Mouse (Mus musculus): ENCODE results near the gene Rab4a.
"Not testable (repeated sequence)": the region's sequence is repeated elsewhere in the genome, so short reads cannot be mapped to it uniquely, and the experiment has no call there.

Rab4a gene

DNA sequence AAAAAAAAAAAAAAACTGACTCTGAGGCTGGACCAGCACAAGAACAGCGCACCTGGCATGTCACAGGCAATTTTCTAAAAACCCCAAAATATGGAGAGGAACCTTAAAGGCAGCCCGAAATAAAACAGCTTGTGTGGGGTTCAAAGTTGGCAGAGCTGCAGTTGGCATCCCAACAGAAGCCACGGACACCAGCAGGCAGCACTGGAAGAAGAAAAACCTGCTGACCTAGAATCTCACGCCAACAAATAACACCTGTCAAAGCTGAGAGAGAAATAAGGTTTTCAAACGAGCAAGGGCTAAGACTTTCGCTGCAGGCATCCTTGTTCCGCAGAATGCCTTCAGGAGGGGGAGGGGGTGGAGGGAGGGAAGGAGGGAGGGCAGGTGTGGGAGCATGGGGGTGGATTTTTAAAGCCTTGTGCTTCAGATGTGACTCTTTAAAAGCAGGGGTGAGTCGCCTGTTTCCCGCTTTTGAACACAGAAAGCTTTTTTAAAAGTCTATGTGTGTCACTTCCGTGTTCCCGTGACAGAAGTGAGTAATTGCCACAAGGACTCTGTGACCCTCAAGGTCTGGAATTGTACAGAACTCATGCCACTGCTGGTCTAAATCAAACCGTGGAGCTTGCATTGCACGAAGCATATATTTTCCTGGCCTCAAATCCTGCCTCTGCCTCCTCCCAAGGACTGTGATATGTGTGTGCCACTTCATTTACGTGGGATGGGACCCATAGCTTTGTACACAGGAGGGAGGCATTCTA, 17.2 kb upstream of the Rab4a start:
- no peak for DNase-seq (ENCODE audit: low spot score)

DNA sequence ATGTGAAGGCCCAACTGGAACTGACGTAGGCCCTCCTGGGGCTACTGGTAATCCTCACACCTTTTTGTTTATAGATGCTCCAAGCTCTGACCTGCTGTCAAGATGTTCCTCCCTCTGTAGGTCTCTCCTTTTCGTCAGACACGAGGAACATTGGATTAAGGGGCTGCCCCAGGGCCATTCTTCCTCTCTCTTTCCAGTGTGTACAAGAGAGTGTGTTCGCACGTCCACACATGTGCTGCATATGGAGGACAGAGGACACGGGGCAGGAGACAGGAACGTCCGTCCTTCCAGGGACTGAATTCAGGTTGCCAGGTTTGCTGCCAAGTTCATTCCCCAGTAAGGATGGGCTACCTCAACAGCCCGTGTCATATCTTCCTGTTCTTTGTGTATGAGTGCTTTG, 16.3 kb upstream of the Rab4a start:
- DNase-seq (ENCODE audit: low spot score), result no peak

DNA sequence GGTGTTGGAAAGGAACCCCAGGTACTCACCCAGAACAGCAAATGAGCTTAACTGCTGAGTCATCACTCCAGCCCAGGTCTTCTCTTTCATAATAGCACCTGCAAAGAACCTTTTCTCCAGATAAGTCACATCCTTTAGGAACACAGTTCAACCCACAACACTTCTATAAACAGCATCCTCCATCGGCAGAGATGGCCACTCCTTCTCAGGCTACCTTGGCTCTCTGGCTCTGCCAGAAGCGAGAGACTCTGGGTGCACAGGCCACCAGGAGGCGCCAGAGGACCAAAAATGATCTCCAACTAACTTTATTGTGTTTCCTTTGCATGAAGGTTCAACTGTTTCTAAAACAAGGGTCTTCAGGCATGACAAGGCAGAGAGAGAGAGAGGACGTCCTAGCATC, 15.8 kb upstream of the Rab4a start:
- DNase-seq (ENCODE audit: low spot score), result peak; percentile 79

DNA sequence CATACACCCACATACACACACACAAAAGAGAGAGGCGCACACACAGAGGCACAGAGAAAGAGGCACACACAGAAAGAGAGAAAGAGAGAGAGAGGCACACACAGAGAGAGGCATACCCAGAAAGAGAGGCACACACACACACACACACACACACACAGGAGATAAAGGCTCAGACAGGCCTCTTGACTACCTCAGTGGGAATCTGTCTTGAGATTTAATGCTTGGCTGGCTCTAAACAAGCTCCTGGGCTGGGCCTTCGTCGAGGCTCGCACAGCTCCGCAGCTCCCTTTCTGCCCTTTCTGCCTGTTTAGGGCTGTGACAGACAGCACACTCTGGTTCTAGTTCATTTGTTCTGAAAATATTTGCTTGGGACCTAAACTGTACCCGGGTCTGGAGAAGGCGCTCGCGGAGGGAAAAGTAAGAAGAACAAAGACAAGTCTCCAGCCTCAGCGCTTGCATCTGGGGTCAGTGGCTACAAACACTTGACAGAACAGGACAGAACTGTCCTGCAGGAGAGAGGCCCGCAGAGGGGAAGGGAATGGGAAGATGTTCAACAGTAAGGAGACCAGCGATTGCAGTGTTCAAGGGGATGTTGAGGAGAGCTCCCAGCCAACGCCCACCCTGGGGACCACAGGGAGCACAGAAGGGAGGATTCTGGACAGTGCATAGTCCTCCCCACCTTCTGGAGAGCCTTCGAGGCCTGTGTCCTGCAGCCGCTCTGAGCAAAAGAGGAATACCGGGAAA, 14.5 kb upstream of the Rab4a start:
- DNase-seq (ENCODE audit: low spot score), result no peak

DNA sequence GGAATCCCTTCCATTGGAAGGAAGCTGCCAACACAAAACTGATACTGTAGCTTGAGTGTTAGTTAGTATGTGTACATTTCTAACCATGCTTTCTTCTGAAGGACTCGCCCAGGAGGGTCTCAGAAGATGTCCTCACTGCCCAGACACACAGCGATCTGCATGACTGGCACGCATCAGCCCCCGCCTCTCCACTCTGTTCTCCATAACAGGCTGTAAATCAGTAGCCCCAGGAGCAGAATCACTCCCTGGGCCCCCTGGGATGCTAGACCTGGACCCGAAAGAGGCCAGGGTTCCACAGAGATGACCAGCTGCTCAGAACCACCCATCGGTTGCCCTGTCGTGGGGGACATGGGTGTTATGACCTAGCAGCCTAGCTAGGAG, 13.9 kb upstream of the Rab4a start:
- no peak for DNase-seq (ENCODE audit: low spot score)

DNA sequence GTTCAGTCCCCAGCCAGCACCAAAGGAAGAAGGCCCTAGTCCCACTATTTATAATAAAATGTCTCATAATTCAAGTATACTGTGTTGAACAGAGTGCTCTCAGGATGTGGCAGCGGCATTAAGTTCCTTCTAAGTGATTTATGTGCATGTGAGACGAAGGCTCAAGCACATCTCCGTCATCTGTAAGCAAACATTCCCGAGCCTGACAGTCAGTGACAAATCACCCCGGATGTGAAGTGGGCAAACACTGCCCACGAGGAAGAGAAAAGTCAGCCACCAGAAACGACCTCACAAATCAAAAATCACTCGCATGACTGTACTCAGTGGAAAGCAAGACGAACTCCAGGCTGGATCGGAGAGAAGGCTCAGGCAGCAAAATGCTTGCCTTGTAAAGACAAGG, 11.9 kb upstream of the Rab4a start:
- no peak for DNase-seq (ENCODE audit: low spot score)

DNA sequence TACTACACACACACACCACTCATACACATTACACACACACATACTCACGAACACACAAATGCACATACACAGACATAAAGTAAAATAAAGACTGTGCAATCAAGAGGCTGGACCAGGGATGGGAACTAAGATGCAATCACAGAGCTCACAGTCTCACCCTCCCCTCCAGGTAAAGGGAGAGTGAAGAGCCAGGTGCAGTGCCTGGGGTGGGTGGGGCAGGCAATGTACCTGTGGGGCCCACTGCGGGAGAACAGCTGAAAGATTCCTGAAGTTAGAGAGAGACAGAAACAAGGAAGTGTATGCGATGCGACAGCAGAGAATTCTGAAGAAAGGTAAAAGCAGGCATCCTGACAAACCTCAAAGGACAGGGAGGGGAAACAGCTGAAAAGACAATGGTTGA, 11.0 kb upstream of the Rab4a start:
- DNase-seq (ENCODE audit: low spot score), result no peak

DNA sequence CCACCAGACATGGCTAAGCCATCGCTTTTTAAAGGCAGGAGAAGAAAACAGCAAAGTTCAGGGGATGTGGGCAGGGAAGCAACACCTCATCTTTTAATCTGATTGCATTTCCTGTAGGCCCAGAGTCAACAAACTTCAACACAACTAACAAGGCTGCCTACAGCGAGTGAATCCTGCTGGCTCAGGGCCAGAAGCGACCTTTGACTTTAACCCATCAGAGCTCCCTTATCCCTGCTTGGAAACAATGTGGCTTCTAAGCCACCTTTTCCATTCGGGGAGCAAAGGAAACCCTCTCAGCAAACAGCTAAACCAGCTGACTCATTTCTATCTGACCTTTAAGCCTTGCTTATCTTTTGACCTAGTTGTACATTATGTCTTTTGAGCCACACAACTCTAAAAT, 9.0 kb upstream of the Rab4a start:
- DNase-seq (ENCODE audit: low spot score), result no peak

DNA sequence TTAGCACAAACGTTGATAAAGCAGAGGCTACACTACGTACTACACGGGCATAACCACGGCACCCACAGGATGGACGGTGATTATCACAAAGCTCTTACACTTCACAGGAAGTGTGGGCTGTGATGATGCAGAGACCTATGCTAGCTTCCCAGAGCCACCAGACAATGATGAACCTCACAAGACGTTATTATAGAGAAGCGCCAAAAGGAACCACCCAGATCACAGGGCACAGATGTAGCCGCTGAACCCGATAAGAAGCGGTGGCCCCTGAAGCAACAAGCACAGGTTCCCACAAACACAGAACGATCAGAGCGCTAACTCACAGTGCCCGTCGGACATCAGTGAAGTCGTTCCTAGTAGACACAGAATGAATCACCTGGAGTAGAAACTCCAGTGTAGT, 7.9 kb upstream of the Rab4a start:
- no peak for DNase-seq (ENCODE audit: low spot score)

DNA sequence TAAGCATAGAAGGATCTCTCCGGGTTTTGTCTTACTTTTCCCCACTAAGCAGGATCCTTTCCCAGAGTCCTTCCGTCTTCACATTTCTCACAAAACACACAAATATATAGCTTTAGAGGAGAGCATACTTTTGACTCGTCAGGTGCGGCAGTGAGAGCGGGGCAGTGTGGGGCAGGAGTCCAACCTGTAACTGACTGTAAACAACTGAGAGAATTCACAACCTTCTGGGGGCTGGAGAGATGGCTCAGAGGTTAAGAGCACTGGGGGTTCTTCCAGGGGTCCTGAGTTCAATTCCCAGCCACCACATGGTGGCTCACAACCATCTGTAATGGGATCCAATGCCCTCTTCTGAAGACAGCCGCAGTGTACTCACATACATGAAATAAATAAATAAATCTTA, 6.4 kb upstream of the Rab4a start:
- no peak for DNase-seq (ENCODE audit: low spot score)

DNA sequence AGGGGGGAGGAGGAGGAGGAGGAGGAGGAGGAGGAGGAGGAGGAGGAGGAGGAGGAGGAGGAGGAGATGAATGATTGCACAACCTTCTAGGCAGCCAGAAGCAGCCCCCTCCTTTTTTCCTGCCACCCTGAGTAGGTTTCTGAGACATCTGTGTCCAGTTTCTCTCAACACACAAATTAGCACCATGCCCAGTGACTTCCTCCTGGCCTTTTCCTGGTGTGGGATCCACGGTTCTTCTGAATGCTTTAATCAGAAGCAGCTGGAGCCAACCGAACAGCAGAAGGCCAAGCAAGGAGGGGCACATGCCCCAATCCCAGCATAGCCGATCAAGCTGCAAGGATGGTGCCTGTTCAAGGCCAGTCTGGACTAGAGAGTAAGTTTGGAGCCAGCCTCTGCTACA, 5.9 kb upstream of the Rab4a start:
- DNase-seq (ENCODE audit: low spot score), result no peak

DNA sequence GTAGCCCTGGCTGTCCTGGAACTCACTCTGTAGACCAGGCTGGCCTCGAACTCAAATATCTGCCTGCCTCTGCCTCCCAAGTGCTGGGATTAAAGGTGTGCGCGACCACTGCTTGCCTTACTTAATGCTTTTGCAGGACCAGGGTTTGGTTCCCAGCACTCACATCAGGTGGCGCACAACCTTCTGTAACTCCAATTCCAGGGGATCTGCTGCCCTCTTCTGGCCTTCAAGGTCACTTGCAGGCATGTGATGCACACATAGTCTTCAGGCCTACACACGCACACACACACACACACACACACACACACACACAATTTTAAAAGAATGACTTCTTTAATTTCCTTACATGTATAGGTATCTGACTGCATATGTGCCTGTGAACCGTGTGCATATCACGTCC, 4.9 kb upstream of the Rab4a start:
- no peak for DNase-seq (ENCODE audit: low spot score)

DNA sequence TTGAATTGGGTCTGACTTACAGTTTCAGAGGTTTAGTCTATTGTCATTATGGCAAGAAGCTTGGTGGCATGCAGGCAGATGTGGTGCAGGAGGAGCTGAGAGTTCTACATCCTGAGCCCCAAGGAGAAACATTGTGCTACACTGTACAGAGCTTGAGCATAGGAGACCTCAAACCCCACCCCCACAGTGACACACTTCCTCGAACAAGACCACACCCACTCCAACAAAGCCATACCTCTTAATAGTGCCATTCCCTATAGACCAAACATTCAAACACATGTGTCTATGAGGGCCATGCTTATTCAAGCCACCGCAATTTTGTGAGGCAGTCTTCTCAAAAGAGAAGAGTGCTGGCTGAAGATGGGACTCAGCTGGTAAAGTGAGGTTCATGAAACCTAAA, 4.2 kb upstream of the Rab4a start:
- DNase-seq (ENCODE audit: low spot score), result no peak

DNA sequence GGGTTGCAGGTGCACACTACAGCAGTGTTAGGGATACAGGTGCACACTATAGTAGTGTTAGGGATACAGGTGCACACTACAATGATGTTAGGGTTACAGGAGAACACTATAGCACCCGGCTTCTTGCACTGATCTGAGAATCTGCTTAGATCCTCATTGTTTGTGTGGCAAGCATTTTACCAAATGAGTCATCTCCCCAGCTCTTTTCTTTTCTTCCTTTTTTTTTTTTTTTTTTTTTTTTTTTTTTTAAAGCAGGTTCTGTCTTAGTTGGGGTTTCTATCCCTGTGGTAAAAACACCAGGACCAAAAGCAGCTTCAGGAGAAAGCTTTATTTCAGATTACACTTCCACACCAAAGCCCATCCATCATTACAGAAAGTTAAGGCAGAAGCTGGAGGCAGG, 2.1 kb upstream of the Rab4a start:
- DNase-seq (ENCODE audit: low spot score), result no peak

DNA sequence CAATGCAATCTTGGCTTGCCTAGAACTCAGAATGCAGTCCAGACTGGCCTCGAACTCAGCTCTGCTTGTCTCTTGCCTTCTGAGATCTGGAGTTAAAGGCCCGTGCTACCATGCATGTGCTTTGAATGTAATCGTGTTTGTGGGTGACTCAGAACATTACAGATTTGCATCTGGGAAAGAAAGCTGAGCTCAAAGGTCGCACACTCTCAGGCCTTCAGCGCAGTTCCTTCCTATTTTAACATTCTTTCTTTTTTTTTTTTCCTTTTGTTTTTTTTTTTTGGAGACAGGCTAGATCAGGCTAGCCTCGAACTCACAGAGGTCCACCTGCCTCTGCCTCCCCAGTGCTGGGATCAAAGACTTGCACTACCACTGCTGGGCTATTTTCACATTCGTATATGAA, 1.2 kb upstream of the Rab4a start:
- DNase-seq (ENCODE audit: low spot score), result no peak

DNA sequence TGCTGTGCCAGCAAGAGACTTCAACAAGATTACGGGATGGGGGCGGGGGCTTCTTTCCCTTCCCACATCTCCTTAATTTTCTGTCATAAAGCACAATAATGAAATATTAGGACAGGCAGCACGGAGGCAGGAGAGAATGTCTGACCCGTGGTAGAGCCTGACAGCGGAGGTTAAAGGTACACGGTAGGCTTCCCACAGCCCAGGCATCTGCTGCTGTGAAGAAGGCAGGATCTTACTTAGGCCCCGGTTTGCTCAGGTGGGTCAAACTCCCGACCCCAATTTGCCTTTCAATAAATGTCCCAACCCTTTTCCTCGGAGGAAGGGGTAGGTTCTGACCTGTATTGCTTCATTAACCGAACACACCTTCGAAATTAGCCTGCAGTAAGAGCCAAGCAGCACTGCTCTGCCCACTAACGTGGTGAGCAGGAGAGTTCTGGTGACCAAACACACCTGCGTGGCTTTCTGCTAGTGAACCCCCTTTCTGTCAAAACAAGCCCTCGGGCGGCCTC, 522 bp upstream of the Rab4a start:
- DNase-seq (ENCODE audit: low spot score), result no peak

DNA sequence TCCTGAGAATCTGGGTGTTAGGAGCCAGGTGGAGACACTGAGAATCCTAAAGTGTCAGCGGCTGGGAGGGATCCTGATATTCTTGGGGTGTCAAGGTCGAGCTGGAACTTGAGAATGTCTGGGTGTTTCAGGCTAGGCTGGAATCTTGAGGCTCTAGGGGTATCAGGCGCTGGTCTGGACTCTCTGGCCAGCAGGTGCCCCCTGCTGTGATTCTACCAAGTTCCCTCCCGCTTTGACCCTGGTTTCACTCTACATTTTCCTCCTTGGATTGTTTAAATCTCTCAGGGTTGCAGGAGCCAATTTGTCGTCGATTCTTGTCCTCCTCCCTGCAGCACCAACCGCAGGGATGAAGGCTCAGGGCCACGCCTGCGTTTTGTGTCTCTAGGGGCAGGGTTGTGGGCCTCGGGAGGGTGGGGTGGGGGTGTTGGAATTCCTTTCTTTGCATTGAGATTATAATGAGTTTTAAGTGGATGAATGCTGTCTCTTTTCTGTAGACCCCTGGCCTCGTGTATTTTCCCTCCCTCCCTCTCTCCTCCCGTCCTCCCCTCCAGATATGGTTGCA, 670 bp downstream of the Rab4a start:
- DNase-seq (ENCODE audit: low spot score), result no peak

DNA sequence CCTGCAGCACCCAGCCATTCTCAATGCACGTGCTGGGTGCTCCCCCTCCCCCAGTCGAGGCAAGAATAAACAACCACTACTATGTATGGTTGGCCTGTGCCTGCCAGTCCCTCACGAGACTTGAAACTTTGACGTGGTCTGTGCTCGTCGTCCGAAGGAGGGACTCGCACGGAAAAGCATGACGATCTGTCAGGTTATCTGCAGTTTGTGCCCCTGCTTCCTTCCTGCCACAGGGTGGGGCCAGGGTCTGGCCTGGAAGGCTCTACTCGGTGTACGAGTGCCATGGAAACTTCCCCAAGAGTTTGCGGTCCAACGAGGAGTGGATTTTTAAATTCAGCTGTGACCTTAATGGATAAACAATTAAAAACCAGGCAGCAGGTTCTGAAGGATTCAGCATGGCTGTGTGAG, 1.2 kb downstream of the Rab4a start:
- DNase-seq (ENCODE audit: low spot score), result no peak

DNA sequence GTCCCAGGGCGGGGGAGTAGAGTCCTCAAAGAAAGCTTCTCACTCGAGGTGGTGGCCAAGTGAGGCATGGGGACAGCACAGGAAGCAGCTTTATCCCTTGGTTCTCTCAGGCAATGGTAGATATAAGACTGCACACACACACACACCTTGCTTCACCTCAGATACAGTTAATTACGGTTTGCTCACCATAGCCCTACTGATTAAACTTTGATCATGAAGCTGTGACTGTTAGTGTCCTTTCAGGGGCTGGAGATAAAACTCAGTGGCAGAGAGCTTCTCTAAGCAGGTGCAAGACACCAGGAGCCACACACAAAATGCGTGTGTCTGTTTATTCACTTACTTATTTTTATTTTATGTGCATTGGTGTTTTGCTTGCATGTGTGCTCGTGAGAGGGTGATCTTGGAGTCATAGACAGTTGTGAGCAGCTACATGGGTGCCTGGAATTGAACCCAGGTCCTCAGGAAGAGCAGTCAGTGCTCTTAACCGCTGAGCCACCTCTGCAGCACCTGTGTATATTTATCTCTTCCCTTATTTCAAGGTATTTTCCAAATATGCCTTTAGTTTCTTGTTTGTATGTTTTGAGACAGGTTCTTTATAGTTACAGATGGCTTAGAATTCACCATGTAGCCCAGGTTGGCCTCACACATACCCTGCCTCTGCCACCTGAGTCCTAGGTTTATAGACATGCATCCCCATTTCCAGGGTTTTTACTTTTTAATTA, 2.2 kb downstream of the Rab4a start:
- no peak for DNase-seq (ENCODE audit: low spot score)

DNA sequence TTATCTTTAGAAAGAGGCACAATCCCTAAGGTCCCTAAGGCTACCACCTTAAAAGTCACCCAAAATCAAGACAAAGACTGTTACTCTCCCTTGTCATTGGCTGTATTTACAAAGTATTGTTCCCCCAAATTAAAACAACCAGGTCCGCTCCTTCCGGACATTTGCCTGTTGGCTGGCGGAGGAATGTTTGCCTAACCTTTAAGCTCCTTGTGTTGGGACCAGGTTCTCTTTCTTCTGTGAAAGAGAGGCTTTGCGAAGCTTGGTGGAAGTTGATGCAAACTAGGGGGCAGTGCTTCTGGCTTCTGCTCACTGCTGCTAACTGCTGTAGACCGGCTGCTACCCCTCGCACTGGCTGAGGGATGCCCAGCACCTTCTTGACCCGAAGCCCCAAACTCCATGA, 2.9 kb downstream of the Rab4a start:
- DNase-seq (ENCODE audit: low spot score), result no peak

DNA sequence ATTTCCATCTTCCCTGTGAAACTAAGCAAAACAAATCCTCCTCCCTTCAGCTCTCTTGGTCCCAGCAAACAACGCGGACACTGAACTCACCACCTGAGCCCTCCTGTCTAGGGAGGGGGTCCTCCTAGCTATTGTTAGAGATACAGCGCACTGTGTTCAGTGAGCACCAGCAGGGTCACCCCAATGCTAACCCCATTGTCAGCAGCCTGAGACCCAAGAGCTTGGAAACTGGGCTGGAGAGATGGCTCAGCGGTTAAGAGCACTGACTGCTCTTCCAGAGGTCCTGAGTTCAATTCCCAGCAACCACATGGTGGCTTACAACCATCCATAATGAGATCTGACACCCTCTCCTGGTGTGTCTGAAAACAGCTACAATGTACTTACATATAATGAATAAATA, 3.6 kb downstream of the Rab4a start:
- DNase-seq (ENCODE audit: low spot score), result not testable (repeated sequence)

DNA sequence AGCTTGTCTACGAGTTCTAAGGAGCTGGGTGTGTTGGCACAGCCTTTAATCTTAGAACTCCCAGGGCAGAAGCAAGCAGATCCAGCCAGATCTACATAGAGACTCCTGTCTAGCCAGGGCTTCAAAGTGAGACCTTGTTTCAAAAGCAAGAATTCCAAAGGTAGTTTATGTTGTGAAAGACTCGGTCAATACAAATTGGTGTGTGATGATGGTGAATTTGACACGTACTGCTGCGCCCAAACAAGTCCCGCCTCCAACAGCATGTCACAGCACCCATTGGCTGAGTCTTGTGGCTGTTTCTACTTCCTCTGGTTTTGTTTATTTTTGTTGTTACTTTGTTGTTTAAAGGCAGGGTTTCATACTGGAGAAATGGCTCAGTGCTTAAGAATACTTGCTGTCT, 6.4 kb downstream of the Rab4a start:
- no peak for DNase-seq (ENCODE audit: low spot score)
